Mouse (Mus musculus): ENCODE measurements around the gene Rab37.

DNA sequence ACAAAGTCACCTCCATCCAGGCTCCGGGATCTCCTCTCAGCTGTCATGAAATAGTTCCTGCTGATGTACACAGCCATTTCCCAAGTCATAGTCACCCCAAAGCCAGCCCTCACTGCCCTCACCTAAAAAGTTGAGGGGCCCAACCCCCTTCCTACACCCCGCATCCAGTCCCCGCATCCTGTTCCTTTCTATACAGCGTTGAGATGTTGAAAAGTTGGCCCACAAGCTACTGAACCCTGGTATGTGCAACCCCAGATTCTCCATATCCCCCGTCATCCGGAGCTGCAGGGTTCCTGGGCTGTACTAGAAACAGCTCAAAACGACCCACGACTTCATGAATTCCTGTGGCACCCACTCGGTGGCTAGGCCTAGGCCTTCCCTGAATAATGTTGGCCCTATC lies 61.9 kb downstream of the Rab37 start:
- TF ChIP-seq CTCF (IDR thresholded peaks at IDR 0.05; ENCODE audit: borderline replicate concordance, insufficient read depth, low read depth, low read length), result no peak
- TF ChIP-seq POLR2A (IDR thresholded peaks at IDR 0.05; ENCODE audit: borderline replicate concordance, insufficient read depth, low read length), result no peak
